Mouse (Mus musculus): ENCODE results near the gene Ntn5.

Gene Ntn5

GRCm38 (mm10) chr7:45701072-45701471 is 17.2 kb downstream of the Ntn5 start:
- DNase-seq (ENCODE audit: low read depth, low spot score): no peak
- H3K36me3 ChIP-seq (ENCODE audit: control insufficient read depth, insufficient read depth, low read length, poor library complexity, severe bottlenecking): no peaks in the 10 kb centered on the region
- no peaks in the 10 kb centered on the region for H3K27me3 ChIP-seq (ENCODE audit: control insufficient read depth, insufficient read depth, low read length, poor library complexity, severe bottlenecking)

- no peaks in the 10 kb centered on the region for H3K27me3 ChIP-seq (ENCODE audit: control insufficient read depth, insufficient read depth, low read length, poor library complexity, severe bottlenecking)
- H3K36me3 ChIP-seq (ENCODE audit: control insufficient read depth, insufficient read depth, low read length, poor library complexity, severe bottlenecking): no peaks in the 10 kb centered on the region
- DNase-seq (ENCODE audit: low read depth, low spot score): no peak
These were observed 17.8 kb downstream of the Ntn5 start for GRCm38 (mm10) chr7:45701607-45702006.

GRCm38 (mm10) chr7:45702316-45702715 is 18.5 kb downstream of the Ntn5 start:
- H3K36me3 ChIP-seq (ENCODE audit: control insufficient read depth, insufficient read depth, low read length, poor library complexity, severe bottlenecking): no peaks in the 10 kb centered on the region

GRCm38 (mm10) chr7:45702809-45703520 is 19.1 kb downstream of the Ntn5 start:
- H3K27me3 ChIP-seq (ENCODE audit: control insufficient read depth, insufficient read depth, low read length, poor library complexity, severe bottlenecking): no peaks in the 10 kb centered on the region
- DNase-seq (ENCODE audit: low read depth, low spot score): no peak
- no peaks in the 10 kb centered on the region for H3K36me3 ChIP-seq (ENCODE audit: control insufficient read depth, insufficient read depth, low read length, poor library complexity, severe bottlenecking)

More at GRCm38 (mm10) chr7:45702316-45702715, 18.5 kb downstream of the Ntn5 start:
- H3K27me3 ChIP-seq (ENCODE audit: control insufficient read depth, insufficient read depth, low read length, poor library complexity, severe bottlenecking): no peaks in the 10 kb centered on the region
- DNase-seq (ENCODE audit: low read depth, low spot score): no peak

GRCm38 (mm10) chr7:45703521-45704033 is 19.8 kb downstream of the Ntn5 start:
- no peak for DNase-seq (ENCODE audit: low read depth, low spot score)
- Histone ChIP-seq H3K27me3 (ENCODE audit: control insufficient read depth, insufficient read depth, low read length, poor library complexity, severe bottlenecking) (no peaks in the 10 kb centered on the region), H3K36me3 (ENCODE audit: control insufficient read depth, insufficient read depth, low read length, poor library complexity, severe bottlenecking) (no peaks in the 10 kb centered on the region)

- peak; percentile 79 for DNase-seq (ENCODE audit: low read depth, low spot score)
- Histone ChIP-seq H3K36me3 (ENCODE audit: control insufficient read depth, insufficient read depth, low read length, poor library complexity, severe bottlenecking) (no peaks in the 10 kb centered on the region), H3K27me3 (ENCODE audit: control insufficient read depth, insufficient read depth, low read length, poor library complexity, severe bottlenecking) (no peaks in the 10 kb centered on the region)
These were observed 20.3 kb downstream of the Ntn5 start for GRCm38 (mm10) chr7:45704046-45704559.

GRCm38 (mm10) chr7:45704730-45705442 is 21.1 kb downstream of the Ntn5 start, which contains the start of gene Dbp:
Gene Dbp, plus strand, starts transcription at chr7:45705088.
- Histone ChIP-seq H3K36me3 (ENCODE audit: control insufficient read depth, insufficient read depth, low read length, poor library complexity, severe bottlenecking) (no peaks in the 10 kb centered on the region), H3K27me3 (ENCODE audit: control insufficient read depth, insufficient read depth, low read length, poor library complexity, severe bottlenecking) (no peaks in the 10 kb centered on the region)
- peak; percentile 99 for DNase-seq (ENCODE audit: low read depth, low spot score)

- no peak for DNase-seq (ENCODE audit: low read depth, low spot score)
These were observed 21.6 kb downstream of the Ntn5 start for GRCm38 (mm10) chr7:45705443-45705864.

GRCm38 (mm10) chr7:45705873-45706281 is 22.1 kb downstream of the Ntn5 start:
- Histone ChIP-seq H3K27me3 (ENCODE audit: control insufficient read depth, insufficient read depth, low read length, poor library complexity, severe bottlenecking) (no peaks in the 10 kb centered on the region), H3K36me3 (ENCODE audit: control insufficient read depth, insufficient read depth, low read length, poor library complexity, severe bottlenecking) (peaks cover 3% of the 10 kb centered on the region; the same call in 1 of the 2 replicates)
- peak; percentile 32 for DNase-seq (ENCODE audit: low read depth, low spot score)

More at GRCm38 (mm10) chr7:45705443-45705864, 21.6 kb downstream of the Ntn5 start:
- peaks cover under 1% of the 10 kb centered on the region; the same call in 1 of the 2 replicates for H3K36me3 ChIP-seq (ENCODE audit: control insufficient read depth, insufficient read depth, low read length, poor library complexity, severe bottlenecking)
- H3K27me3 ChIP-seq (ENCODE audit: control insufficient read depth, insufficient read depth, low read length, poor library complexity, severe bottlenecking): no peaks in the 10 kb centered on the region

GRCm38 (mm10) chr7:45706721-45707241 is 23.0 kb downstream of the Ntn5 start:
- Histone ChIP-seq H3K27me3 (ENCODE audit: control insufficient read depth, insufficient read depth, low read length, poor library complexity, severe bottlenecking) (no peaks in the 10 kb centered on the region), H3K36me3 (ENCODE audit: control insufficient read depth, insufficient read depth, low read length, poor library complexity, severe bottlenecking) (peaks cover 3% of the 10 kb centered on the region; the same call in 1 of the 2 replicates)
- DNase-seq (ENCODE audit: low read depth, low spot score): peak; percentile 90

- DNase-seq (ENCODE audit: low read depth, low spot score): peak; percentile 96
- peaks cover 5% of the 10 kb centered on the region for H3K36me3 ChIP-seq (ENCODE audit: control insufficient read depth, insufficient read depth, low read length, poor library complexity, severe bottlenecking)
- no peaks in the 10 kb centered on the region for H3K27me3 ChIP-seq (ENCODE audit: control insufficient read depth, insufficient read depth, low read length, poor library complexity, severe bottlenecking)
These were observed 23.6 kb downstream of the Ntn5 start for GRCm38 (mm10) chr7:45707375-45707967.

- no peak for DNase-seq (ENCODE audit: low read depth, low spot score)
- Histone ChIP-seq H3K27me3 (ENCODE audit: control insufficient read depth, insufficient read depth, low read length, poor library complexity, severe bottlenecking) (no peaks in the 10 kb centered on the region), H3K36me3 (ENCODE audit: control insufficient read depth, insufficient read depth, low read length, poor library complexity, severe bottlenecking) (peaks cover 8% of the 10 kb centered on the region)
These were observed 24.5 kb downstream of the Ntn5 start for GRCm38 (mm10) chr7:45708221-45708761.

- Histone ChIP-seq H3K27me3 (ENCODE audit: control insufficient read depth, insufficient read depth, low read length, poor library complexity, severe bottlenecking) (no peaks in the 10 kb centered on the region), H3K36me3 (ENCODE audit: control insufficient read depth, insufficient read depth, low read length, poor library complexity, severe bottlenecking) (peaks cover 9% of the 10 kb centered on the region)
- peak; percentile 43 for DNase-seq (ENCODE audit: low read depth, low spot score)
These were observed 25.2 kb downstream of the Ntn5 start for GRCm38 (mm10) chr7:45709036-45709435.

GRCm38 (mm10) chr7:45709677-45710355 is 26.0 kb downstream of the Ntn5 start:
- no peak for DNase-seq (ENCODE audit: low read depth, low spot score)
- Histone ChIP-seq H3K36me3 (ENCODE audit: control insufficient read depth, insufficient read depth, low read length, poor library complexity, severe bottlenecking) (peaks cover 9% of the 10 kb centered on the region), H3K27me3 (ENCODE audit: control insufficient read depth, insufficient read depth, low read length, poor library complexity, severe bottlenecking) (no peaks in the 10 kb centered on the region)
